Mouse (Mus musculus) Patski (cell line): ENCODE measurements around the gene Wwp2. TPM values are rescaled to one million over a fixed set of nuclear protein-coding genes. Genes with fewer than 3 reads are reported as not detected.

Experiments
- ATAC-seq: fragments of 100-300 bp; one replicate; pipeline ENCODE4 v1.8.0; 2021
- CTCF ChIA-PET: fragments of 350-600 bp; sonication (Branson Sonifier 250); formaldehyde crosslinking; loops from one replicate; lab custom pipeline; 2022; ENCODE audit warnings: inconsistent platforms; lab: Charles Lee
- POLR2A ChIA-PET: fragments of 350-600 bp; sonication (Branson Sonifier 250); formaldehyde crosslinking; loops from one replicate; lab custom pipeline; 2022; ENCODE audit warnings: antibody characterized with exemption, inconsistent platforms; lab: Charles Lee
- DNase-seq: peaks from one replicate; pipeline ENCODE4 v3.0.0-alpha.2; 2011; ENCODE audit warnings: low read depth, low spot score
- H3K27me3 ChIP-seq: fragments of 371-371 bp; one replicate; pipeline ENCODE4 v1.5.1; 2021
- CTCF ChIP-seq: fragments of 100-300 bp; IDR thresholded peaks from one replicate; pipeline ENCODE4 v1.5.1; 2021
- in situ Hi-C: fragments of 300-500 bp; cut with MboI; formaldehyde crosslinking; loops from 3 replicates; pipeline ENCODE4 v1.11.1; 2018; ENCODE audit warnings: low pct_unique_long_range_greater_than_20kb, mixed read lengths
- polyA plus RNA-seq: library from polyadenylated mRNA; unstranded; gene quantifications from one replicate; pipeline ENCODE4 v1.2.3, GENCODE M21; 2021

Wwp2 gene
- polyA plus RNA-seq, 1 experiment from 2014 or later = 26.9 TPM

- ChIA-PET POLR2A (interaction anchor here (0.6 to 0.7 kb wide), 2 partner anchors 33 to 190 kb away, joined by 4 read pairs; no protein-coding TSS in a partner anchor), CTCF (interaction anchor here (0.6 kb wide), 1 partner anchor 89 kb away, joined by 4 read pairs; no protein-coding TSS in a partner anchor)
- peaks cover 10% of the 10 kb centered on the region for H3K27me3 ChIP-seq
- ATAC-seq (peak; percentile 36), DNase-seq (no peak)
- no peak for TF ChIP-seq CTCF
- in situ Hi-C loops = no loop called here
Measured at GRCm38 (mm10) chr8:107587429-107587994, 151.3 kb downstream of the Wwp2 start.

- ChIA-PET CTCF (no interaction called here), POLR2A (interaction anchor here (0.7 kb wide), 1 partner anchor 33 kb away, joined by 4 read pairs; no protein-coding TSS in a partner anchor)
- in situ Hi-C loops = no loop called here
- peak; percentile 22 for DNase-seq
- H3K27me3 ChIP-seq = peaks cover 14% of the 10 kb centered on the region
- ATAC-seq = peak; percentile 95
- no peak for TF ChIP-seq CTCF
Measured at GRCm38 (mm10) chr8:107587995-107588780, 152.0 kb downstream of the Wwp2 start, which contains the start of gene Psmd7. Gene Psmd7 (minus strand): TSS chr8:107588464.

GRCm38 (mm10) chr8:107593967-107594729, 158.0 kb downstream of the Wwp2 start:
- ChIA-PET CTCF (no interaction called here), POLR2A (interaction anchor here (0.7 kb wide), 1 partner anchor 58 kb away, joined by 4 read pairs; no protein-coding TSS in a partner anchor)
- in situ Hi-C loops = no loop called here

GRCm38 (mm10) chr8:107594817-107595216, 158.7 kb downstream of the Wwp2 start:
- TF ChIP-seq CTCF = no peak
- ChIA-PET POLR2A (interaction anchor here (0.7 kb wide), 1 partner anchor 57 kb away, joined by 4 read pairs; no protein-coding TSS in a partner anchor), CTCF (no interaction called here)
- in situ Hi-C loops = no loop called here
- H3K27me3 ChIP-seq = peaks cover 37% of the 10 kb centered on the region
- ATAC-seq (no peak), DNase-seq (no peak)

More at GRCm38 (mm10) chr8:107593967-107594729, 158.0 kb downstream of the Wwp2 start:
- ATAC-seq (no peak), DNase-seq (no peak)
- TF ChIP-seq CTCF = no peak
- H3K27me3 ChIP-seq = peaks cover 32% of the 10 kb centered on the region

- ChIA-PET POLR2A (no interaction called here), CTCF (no interaction called here)
- no peak for ATAC-seq
- DNase-seq = no peak
- peaks cover 38% of the 10 kb centered on the region for H3K27me3 ChIP-seq
- in situ Hi-C loops = no loop called here
- no peak for TF ChIP-seq CTCF
Measured at GRCm38 (mm10) chr8:107597731-107598130, 161.6 kb downstream of the Wwp2 start.

- CTCF ChIA-PET = no interaction called here
- in situ Hi-C loops = loop anchor here (10.0 kb wide), 1 partner anchor 1935 kb away; no protein-coding TSS in a partner anchor
Measured at GRCm38 (mm10) chr8:107599691-107600090, 163.5 kb downstream of the Wwp2 start.

GRCm38 (mm10) chr8:107603026-107603425, 166.9 kb downstream of the Wwp2 start:
- peaks cover 51% of the 10 kb centered on the region for H3K27me3 ChIP-seq
- peak; percentile 89 for TF ChIP-seq CTCF
- POLR2A ChIA-PET = no interaction called here
- CTCF ChIA-PET = interaction anchor here (0.7 to 1.2 kb wide), 3 partner anchors 104 to 1583 kb away, joined by 3 to 4 read pairs (median 3); no protein-coding TSS in a partner anchor
- in situ Hi-C loops = loop anchor here (10.0 kb wide), 1 partner anchor 1932 kb away; no protein-coding TSS in a partner anchor
- DNase-seq (no peak), ATAC-seq (no peak)

More at GRCm38 (mm10) chr8:107599691-107600090, 163.5 kb downstream of the Wwp2 start:
- no peak for TF ChIP-seq CTCF
- no peak for ATAC-seq
- POLR2A ChIA-PET = no interaction called here
- H3K27me3 ChIP-seq = peaks cover 43% of the 10 kb centered on the region
- no peak for DNase-seq

Other genes starting within 250 kb of the Wwp2 start
- 113 TPM for gene Nfat5, start 142.9 kb upstream of the Wwp2 start, polyA plus RNA-seq
- gene Nqo1, start 33.2 kb upstream of the Wwp2 start, polyA plus RNA-seq = 1.0 TPM
- 42.1 TPM for gene Nob1, start 11.3 kb upstream of the Wwp2 start, polyA plus RNA-seq
- gene Psmd7, start 152.1 kb downstream of the Wwp2 start, polyA plus RNA-seq = 169 TPM